Mouse (Mus musculus) duodenum, adult 2 months (tissue): Measurements from ENCODE around the gene Olfr839-ps1. TPM values are rescaled to one million over a fixed set of nuclear protein-coding genes. Genes with fewer than 3 reads are reported as not detected.

Experiments used
- polyA plus RNA-seq: library from polyadenylated mRNA; depleted of rRNA; stranded (reverse); fragments of >200 nt; gene quantifications from 2 replicates; pipeline ENCODE4 v1.2.3, GENCODE M21; 2012; ENCODE audit warnings: low replicate concordance; rRNA removed

Olfr839-ps1 gene
- polyA plus RNA-seq = not detected in 2 replicates

GRCm38 (mm10) chr9:19177212-19177611 is at the start of gene Olfr839-ps1:
Olfr839-ps1 (minus strand) TSS chr9:19177312.

GRCm38 (mm10) chr9:19136017-19136416 is 41.1 kb downstream of the Olfr839-ps1 start, which contains the start of gene Olfr837:
Olfr837 (plus strand) TSS chr9:19136317.

GRCm38 (mm10) chr9:19120082-19120481 is 57.0 kb downstream of the Olfr839-ps1 start, which contains the start of gene Olfr836:
Olfr836 (plus strand) TSS chr9:19120382.

Other genes with a start within 250 kb of the Olfr839-ps1 start
- gene Olfr832, start 240.2 kb downstream of the Olfr839-ps1 start, polyA plus RNA-seq = not detected in 2 replicates
- gene Olfr834, start 189.3 kb downstream of the Olfr839-ps1 start, polyA plus RNA-seq = not detected in 2 replicates
- gene Olfr835, start 144.6 kb downstream of the Olfr839-ps1 start, polyA plus RNA-seq = not detected in 2 replicates
- not detected in 2 replicates for gene Olfr836, start 56.9 kb downstream of the Olfr839-ps1 start, polyA plus RNA-seq
- gene Olfr837, start 41.0 kb downstream of the Olfr839-ps1 start, polyA plus RNA-seq = not detected in 2 replicates
- gene Olfr843, start 74.7 kb upstream of the Olfr839-ps1 start, polyA plus RNA-seq = not detected in 2 replicates
- gene Olfr844, start 139.0 kb upstream of the Olfr839-ps1 start, polyA plus RNA-seq = not detected in 2 replicates
- gene Olfr845, start 159.1 kb upstream of the Olfr839-ps1 start, polyA plus RNA-seq = not detected in 2 replicates
- not detected in 2 replicates for gene Olfr846, start 186.7 kb upstream of the Olfr839-ps1 start, polyA plus RNA-seq
- not detected in 2 replicates for gene Olfr847, start 201.4 kb upstream of the Olfr839-ps1 start, polyA plus RNA-seq